Mouse (Mus musculus) liver, adult 2 months (tissue): ENCODE measurements around the gene Sept14.

Experiments
- CTCF ChIP-seq: fragments of 200-500 bp; IDR thresholded peaks from 2 replicates; pipeline ENCODE4 v1.5.1; 2011; ENCODE audit warnings: low read depth, low read length, control low read depth
- POLR2A ChIP-seq: fragments of 200-500 bp; IDR thresholded peaks from 2 replicates; pipeline ENCODE4 v1.6.1; 2011; ENCODE audit warnings: low read length, control low read depth; ENCODE audit not compliant: insufficient read depth; ENCODE audit errors: extremely low read depth

- TF ChIP-seq POLR2A (no peak), CTCF (no peak)
These were observed 16.0 kb upstream of the Sept14 start for GRCm38 (mm10) chr5:129724268-129724667.
